Mouse (Mus musculus): ENCODE measurements around the gene Styk1. TPM values are rescaled to one million over a fixed set of nuclear protein-coding genes. Genes with fewer than 3 reads are reported as not detected.
A peak's percentile ranks its signal among the peaks of the same experiment; 100 is the strongest.

Styk1 gene
- polyA plus RNA-seq, 1 experiment from 2014 or later: 0.51 TPM

DNA sequence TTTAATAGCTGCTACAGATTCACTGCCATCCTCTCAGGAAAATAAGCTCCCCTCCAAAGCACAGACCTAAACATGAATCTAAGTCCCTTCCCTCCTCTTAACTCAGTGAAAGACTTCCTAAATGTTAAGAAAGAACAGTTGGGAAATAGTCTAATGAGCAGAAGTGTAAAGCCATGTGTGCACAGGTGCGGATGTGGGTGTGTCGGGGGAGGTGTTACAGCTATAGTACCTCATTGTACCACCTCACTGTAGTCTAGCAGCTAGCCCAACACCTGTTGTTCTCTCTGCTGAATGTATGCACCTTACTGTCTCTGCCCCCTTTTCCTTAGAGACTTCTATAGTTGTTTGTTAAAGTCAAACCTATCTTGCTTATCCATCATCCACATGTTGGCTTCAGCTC lies 26.3 kb downstream of the Styk1 start:
- no peaks in the 10 kb centered on the region for H3K4me1 ChIP-seq (ENCODE audit: insufficient read depth, low read depth, low read length)
- no peaks in the 10 kb centered on the region for H3K36me3 ChIP-seq (ENCODE audit: insufficient read depth, low read length)
- no peak overlapping the region for H3K4me3 ChIP-seq (ENCODE audit: low read depth, low read length)
- DNase-seq (ENCODE audit: low spot score) (no peak), ATAC-seq (no peak)
- WGBS: 83% methylated on average over 2 of the region's 2 CpGs
- TF ChIP-seq EP300 (IDR thresholded peaks at IDR 0.05) (no peak), CTCF (IDR thresholded peaks at IDR 0.05) (no peak)
- no peak overlapping the region for H3K4me2 ChIP-seq (replicated peaks; ENCODE audit: low read depth, low read length)
- no peak overlapping the region for H3K27ac ChIP-seq (ENCODE audit: low read length)
- no peak overlapping the region for H3K9ac ChIP-seq (replicated peaks; ENCODE audit: low read depth)
- H3K27me3 ChIP-seq (replicated peaks; ENCODE audit: insufficient read depth, low read length): no peaks in the 10 kb centered on the region
- H3K9me3 ChIP-seq (ENCODE audit: low read length): no peaks in the 10 kb centered on the region

- Histone ChIP-seq H3K27ac (ENCODE audit: low read length) (no peak overlapping the region), H3K9ac (replicated peaks; ENCODE audit: low read depth) (no peak overlapping the region), H3K4me1 (ENCODE audit: insufficient read depth, low read depth, low read length) (no peaks in the 10 kb centered on the region), H3K4me3 (ENCODE audit: low read depth, low read length) (no peak overlapping the region), H3K36me3 (ENCODE audit: insufficient read depth, low read length) (no peaks in the 10 kb centered on the region), H3K4me2 (replicated peaks; ENCODE audit: low read depth, low read length) (no peak overlapping the region), H3K9me3 (ENCODE audit: low read length) (no peaks in the 10 kb centered on the region), H3K27me3 (replicated peaks; ENCODE audit: insufficient read depth, low read length) (no peaks in the 10 kb centered on the region)
- DNase-seq (ENCODE audit: low spot score) (no peak), ATAC-seq (no peak)
- 53% methylated on average over 3 of the region's 3 CpGs for WGBS
- TF ChIP-seq CTCF (IDR thresholded peaks at IDR 0.05) (no peak), EP300 (IDR thresholded peaks at IDR 0.05) (no peak)
Observed at GRCm38 (mm10) chr6:131321854-131322639, 31.4 kb downstream of the Styk1 start.

- Histone ChIP-seq H3K27ac (ENCODE audit: low read length) (no peak overlapping the region), H3K36me3 (ENCODE audit: insufficient read depth, low read length) (no peaks in the 10 kb centered on the region)
- peak; percentile 79 for ATAC-seq
Observed at GRCm38 (mm10) chr6:131316155-131317101, 37.0 kb downstream of the Styk1 start.

GRCm38 (mm10) chr6:131308031-131308430 lies 45.4 kb downstream of the Styk1 start:
- Histone ChIP-seq H3K4me2 (replicated peaks; ENCODE audit: low read depth, low read length) (no peak overlapping the region), H3K27me3 (replicated peaks; ENCODE audit: insufficient read depth, low read length) (no peaks in the 10 kb centered on the region), H3K9ac (replicated peaks; ENCODE audit: low read depth) (no peak overlapping the region), H3K9me3 (ENCODE audit: low read length) (no peaks in the 10 kb centered on the region), H3K4me1 (ENCODE audit: insufficient read depth, low read depth, low read length) (no peaks in the 10 kb centered on the region), H3K4me3 (ENCODE audit: low read depth, low read length) (no peak overlapping the region), H3K36me3 (ENCODE audit: insufficient read depth, low read length) (no peaks in the 10 kb centered on the region), H3K27ac (ENCODE audit: low read length) (no peak overlapping the region)
- WGBS: 33% methylated on average over 3 of the region's 3 CpGs
- TF ChIP-seq EP300 (IDR thresholded peaks at IDR 0.05): no peak
- TF ChIP-seq CTCF (IDR thresholded peaks at IDR 0.05): no peak
- no peak for DNase-seq (ENCODE audit: low spot score)
- ATAC-seq: no peak

More at GRCm38 (mm10) chr6:131316155-131317101, 37.0 kb downstream of the Styk1 start:
- Histone ChIP-seq H3K27me3 (replicated peaks; ENCODE audit: insufficient read depth, low read length) (no peaks in the 10 kb centered on the region), H3K9ac (replicated peaks; ENCODE audit: low read depth) (no peak overlapping the region), H3K4me2 (replicated peaks; ENCODE audit: low read depth, low read length) (no peak overlapping the region), H3K4me1 (ENCODE audit: insufficient read depth, low read depth, low read length) (no peaks in the 10 kb centered on the region), H3K9me3 (ENCODE audit: low read length) (no peaks in the 10 kb centered on the region), H3K4me3 (ENCODE audit: low read depth, low read length) (no peak overlapping the region)
- WGBS: 64% methylated on average over 7 of the region's 7 CpGs
- TF ChIP-seq EP300 (IDR thresholded peaks at IDR 0.05) (no peak), CTCF (IDR thresholded peaks at IDR 0.05) (no peak)
- DNase-seq (ENCODE audit: low spot score): peak; percentile 21

- no peak for ATAC-seq
- H3K27me3 ChIP-seq (replicated peaks; ENCODE audit: insufficient read depth, low read length): no peaks in the 10 kb centered on the region
- no peak overlapping the region for H3K27ac ChIP-seq (ENCODE audit: low read length)
- WGBS: 44% methylated on average over 3 of the region's 3 CpGs
- TF ChIP-seq EP300 (IDR thresholded peaks at IDR 0.05): no peak
- no peak for TF ChIP-seq CTCF (IDR thresholded peaks at IDR 0.05)
- H3K4me3 ChIP-seq (ENCODE audit: low read depth, low read length): no peak overlapping the region
- no peak for DNase-seq (ENCODE audit: low spot score)
- H3K9me3 ChIP-seq (ENCODE audit: low read length): no peaks in the 10 kb centered on the region
- no peaks in the 10 kb centered on the region for H3K36me3 ChIP-seq (ENCODE audit: insufficient read depth, low read length)
- no peak overlapping the region for H3K9ac ChIP-seq (replicated peaks; ENCODE audit: low read depth)
- H3K4me2 ChIP-seq (replicated peaks; ENCODE audit: low read depth, low read length): no peak overlapping the region
- no peaks in the 10 kb centered on the region for H3K4me1 ChIP-seq (ENCODE audit: insufficient read depth, low read depth, low read length)
Observed at GRCm38 (mm10) chr6:131304776-131305175, 48.6 kb downstream of the Styk1 start.

GRCm38 (mm10) chr6:131298531-131298930 lies 54.9 kb downstream of the Styk1 start:
- Histone ChIP-seq H3K27me3 (replicated peaks; ENCODE audit: insufficient read depth, low read length) (no peaks in the 10 kb centered on the region), H3K9me3 (ENCODE audit: low read length) (no peaks in the 10 kb centered on the region), H3K9ac (replicated peaks; ENCODE audit: low read depth) (no peak overlapping the region), H3K4me1 (ENCODE audit: insufficient read depth, low read depth, low read length) (no peaks in the 10 kb centered on the region), H3K27ac (ENCODE audit: low read length) (no peak overlapping the region), H3K4me3 (ENCODE audit: low read depth, low read length) (no peak overlapping the region), H3K36me3 (ENCODE audit: insufficient read depth, low read length) (no peaks in the 10 kb centered on the region), H3K4me2 (replicated peaks; ENCODE audit: low read depth, low read length) (no peak overlapping the region)
- DNase-seq (ENCODE audit: low spot score): no peak
- TF ChIP-seq CTCF (IDR thresholded peaks at IDR 0.05) (no peak), EP300 (IDR thresholded peaks at IDR 0.05) (no peak)
- ATAC-seq: no peak

All from lung, postnatal 0 days (tissue).